Mouse (Mus musculus): Measurements from ENCODE around the gene Irx1.

Gene Irx1

DNA sequence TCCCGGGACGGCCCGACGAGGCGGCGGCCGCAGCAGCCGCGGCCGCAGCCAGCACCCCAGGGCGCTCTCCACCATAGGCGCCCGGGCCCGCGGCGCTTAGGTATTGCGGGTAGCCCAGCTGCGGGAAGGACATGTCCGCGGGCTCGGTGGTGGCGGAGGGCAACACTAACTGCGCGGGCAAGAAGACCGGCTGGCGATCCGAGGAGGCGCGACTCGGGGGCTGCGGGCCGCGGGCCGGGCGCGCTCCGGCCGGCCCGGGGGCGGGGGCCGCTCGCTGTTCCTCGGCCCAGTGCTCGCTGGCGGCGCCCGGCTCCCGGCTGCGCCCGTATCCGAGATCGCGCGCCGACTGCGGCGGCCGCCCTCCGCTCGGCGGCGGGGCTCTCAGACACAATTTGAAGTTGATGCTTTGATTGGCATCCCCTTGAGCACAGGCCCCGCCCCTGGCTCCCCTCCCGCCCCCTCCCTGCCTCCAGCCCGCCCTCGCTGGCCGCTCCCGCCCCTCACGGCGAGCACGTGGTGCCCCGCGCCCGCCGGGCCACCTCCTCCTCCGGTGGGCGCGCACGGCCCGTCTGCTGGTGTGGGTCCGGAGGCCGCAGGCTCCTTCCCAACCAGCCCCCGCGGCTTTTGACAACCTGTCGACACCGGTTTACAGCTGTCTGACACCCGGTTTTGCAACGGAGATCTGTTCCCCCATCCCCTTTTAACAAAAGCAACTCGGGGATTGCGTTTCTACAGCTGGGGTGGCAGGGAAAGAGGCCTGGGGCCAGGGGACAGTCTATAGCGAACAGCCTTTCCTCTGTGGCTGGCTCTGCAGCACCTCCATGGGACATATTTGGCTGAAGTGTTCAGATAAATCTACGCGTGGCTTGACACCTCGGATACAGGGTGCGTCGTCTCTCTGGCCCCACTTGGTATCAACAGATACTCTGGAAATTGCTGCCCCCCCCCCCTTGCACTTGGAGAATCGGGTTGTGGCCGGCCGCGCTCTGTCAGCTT, at the start of gene Irx1:
Gene Irx1 (minus strand): TSS at position 368 of the 996 bp plus-strand sequence.
- DNase-seq = no peak

DNA sequence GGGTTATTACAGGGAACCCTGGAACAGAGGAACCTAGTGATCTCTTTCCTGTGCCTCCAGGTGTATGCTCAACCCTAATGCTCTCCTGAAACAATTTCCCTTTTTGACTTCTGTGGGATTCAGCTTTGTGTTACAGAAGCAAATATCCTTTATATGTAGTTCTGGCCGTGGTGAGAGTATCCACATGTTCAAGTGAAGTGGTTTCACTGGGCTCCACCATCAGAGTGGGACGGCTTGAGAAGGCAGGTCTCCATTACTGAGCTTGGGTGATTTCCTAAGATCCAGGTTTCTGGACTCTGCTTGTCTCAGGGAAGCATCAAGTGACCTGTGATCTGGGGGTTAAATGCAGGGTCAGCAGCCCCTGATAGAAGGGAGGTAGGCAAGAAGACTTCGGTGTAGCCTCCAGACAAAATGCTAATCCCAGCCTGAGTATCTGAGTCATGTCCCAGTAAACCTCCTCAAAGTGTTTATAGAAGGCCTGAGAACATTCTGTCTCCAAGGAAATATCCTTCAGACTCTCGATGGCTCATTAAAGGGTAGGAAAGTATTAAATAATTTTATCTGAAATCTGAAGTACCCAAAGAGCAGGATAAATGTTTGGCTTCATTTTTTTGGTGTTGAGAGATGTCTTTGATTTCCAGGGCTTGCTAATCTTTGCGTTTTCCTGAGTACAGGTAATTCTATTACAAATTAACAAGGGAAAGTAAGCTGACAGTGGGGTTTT, 16.6 kb upstream of the Irx1 start:
- DNase-seq = no peak

DNA sequence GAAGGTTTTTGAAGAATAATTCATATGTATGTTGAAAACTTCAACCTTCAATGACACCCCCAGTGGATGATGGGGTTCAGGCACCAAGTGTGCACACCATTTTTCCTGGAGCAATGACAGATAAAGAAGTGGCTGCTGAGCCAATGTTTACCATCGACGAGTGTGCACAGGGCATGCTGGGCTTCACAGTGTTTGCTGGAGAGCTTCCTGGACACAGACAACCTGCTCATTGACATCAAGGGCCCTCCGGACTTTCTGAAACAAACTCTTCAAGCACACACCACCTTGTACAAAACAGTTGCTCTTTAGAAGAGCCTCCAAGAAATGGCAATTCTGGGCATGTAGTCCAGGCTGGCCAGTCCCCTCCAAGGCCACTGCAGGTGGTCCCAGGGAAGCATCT, 12.2 kb upstream of the Irx1 start:
- DNase-seq = peak; percentile 40

DNA sequence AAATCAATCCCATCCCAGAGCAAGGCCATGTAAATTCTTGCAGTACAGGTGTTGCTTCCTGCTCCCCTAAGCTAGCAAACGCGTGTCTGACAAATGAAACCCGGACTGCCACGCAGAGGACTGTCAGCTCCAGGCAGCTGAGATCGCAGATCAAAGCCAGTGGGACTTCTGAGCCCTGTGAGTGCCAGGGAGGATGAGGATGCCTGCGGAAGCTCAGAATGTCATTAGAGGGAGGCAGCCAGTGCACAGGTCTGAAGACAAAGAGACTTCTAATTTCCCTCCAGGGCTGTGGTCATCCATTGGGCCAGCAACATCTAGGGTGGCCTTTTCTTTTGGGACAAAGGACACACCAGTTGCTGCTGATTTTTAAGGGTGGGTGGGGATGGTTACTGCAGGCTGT, 4.8 kb upstream of the Irx1 start:
- DNase-seq = peak; percentile 60

DNA sequence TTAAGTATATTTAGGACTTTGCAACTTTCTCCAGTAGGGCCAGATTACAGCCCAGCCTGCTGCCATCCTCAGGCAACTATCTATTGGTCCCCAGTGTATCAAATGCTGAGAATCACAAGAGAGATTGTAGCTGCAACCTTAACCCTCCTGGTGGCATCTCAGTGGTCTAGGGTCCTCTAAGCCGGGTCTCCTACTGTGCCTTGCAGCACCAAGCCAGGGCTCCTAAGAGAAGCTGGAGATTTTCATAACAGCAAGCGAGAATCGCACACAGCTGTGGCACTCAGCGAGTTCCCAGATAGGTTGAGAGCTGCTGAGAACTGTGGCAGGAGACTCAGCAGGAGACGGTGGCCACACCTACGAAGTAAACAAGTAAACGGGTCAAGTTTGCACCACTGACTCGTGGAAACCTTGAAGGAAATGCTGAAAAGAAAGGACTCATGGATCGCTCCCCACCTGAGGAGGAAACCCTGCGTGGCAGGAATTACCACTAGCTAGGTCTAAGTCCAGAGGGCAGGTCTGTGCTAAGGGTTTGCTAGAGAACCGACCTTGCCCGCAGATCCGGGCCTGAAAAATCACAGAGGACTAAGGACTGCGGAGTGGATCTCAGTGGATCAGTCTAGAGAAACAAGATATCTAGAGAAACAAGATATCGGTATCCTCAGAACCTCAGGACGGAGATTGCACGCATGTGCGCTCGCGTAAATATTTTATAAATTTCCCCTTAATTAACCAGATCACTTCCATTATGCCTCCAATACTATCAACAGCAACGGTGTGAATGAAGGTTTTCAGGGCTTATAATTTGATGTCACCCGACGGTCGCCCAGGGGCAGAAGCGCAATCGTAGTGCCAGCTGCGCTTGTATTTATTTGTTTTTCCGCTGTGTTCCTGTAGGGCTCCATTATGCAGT, 4.1 kb upstream of the Irx1 start:
- peak; percentile 76 for DNase-seq

DNA sequence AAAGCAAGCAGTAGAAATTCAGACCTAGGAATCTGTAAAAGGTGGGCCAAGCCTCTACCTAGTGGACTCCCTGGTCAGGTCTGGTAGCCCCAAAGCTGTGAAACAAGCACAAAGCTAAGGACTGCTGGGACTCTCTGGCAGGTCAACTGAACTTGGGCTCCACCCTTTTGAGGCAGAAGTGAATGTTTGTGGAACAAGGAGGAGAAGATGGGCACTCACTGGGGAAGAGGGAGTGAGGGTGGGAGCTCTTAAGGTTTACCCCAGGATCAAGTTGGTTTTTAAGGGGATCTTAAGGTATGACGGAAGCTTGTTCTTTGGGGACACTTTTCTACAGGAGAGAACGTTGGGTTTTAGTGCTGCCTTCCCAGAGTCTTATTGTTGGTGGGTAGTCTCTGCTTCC, 3.1 kb upstream of the Irx1 start:
- peak; percentile 84 for DNase-seq

DNA sequence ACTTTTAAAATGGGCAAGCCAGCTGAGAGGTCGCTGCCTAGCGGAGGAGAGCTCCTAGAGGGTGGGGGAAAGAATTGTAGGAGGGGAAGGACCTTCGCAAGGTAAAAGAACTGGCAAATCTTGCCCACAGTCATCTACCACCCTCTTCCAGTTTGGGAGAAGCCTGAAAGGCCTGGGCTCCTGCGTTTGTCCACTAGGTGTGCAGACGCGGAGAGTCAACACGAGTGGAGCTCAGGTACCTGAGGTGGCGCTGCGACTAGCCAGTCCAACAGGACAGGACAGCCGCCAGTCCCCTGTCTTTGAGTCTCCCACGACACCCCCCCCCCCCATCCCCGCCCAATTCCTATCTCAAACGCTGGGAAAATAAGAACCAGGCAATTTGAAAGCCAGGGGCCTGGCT, 843 bp upstream of the Irx1 start:
- peak; percentile 79 for DNase-seq

DNA sequence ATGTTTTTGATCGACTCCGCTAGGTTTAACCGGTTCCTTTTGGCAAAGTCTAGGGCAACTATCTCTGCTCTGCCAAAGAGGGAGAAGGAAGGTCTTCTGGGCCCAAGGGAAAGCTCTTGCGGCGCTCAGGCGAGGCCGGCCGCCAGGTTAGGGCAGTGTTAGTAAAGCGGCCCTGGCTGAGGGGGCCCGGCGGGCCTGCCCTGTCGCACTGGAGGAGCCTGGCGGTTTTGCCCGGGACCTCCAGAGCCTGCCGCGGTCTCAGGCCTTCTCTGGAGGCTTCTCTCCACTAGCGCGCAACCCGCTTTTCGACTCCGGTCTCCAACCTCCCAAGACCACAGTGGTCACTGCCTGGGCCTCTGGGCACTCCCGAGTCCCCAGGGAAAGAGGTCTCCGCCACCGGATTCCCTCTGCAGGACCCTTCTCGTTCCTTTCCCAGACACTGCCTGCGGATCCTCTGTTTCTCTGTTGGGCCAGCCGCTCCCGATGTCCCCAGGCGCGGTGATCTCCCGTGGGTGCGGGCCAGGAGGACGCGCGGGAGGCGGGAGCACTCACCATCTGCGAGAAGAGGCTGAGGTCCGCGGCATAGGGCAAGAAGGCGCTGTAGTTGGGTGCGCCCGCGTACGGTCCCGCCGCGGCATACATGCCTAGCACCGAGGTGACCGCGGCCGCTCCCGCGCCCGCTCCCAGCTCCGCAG, 715 bp downstream of the Irx1 start:
- no peak for DNase-seq

DNA sequence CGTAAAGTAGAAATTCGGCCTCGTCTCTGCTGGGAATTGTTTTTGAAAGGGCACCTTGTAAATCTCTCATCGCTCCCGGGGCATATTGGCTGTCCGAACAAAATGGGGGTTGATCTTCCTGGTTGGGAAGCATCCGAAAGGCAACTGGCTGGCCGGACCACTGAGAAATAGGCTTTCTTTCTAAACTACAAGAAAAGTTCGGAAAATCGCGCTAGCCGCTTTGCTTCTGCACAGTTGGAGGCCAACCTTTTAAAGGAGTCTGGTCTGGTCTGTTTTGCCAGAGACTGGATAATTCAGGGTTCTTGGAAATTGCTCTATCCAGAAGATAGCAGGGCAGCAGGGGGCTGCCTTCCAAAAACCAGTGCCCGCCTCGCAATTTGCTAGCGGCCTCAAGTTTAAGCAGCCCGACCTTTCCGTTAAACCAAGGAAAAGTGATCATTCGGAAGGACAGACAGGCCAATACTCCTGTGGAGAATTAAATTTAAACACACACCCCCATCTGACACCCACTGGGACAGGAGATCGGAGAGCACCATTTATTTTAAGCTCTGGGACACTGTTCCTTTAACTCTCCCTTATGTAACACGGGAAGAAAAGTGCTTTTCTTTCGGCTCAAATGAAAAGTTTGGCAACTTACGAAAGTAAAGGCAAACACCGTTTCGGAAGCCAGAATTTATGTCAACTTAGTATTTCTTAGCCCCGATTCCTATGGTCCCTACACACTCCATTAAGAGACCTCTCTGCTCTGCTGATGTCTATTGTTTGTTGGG, 1.4 kb downstream of the Irx1 start:
- peak; percentile 79 for DNase-seq

DNA sequence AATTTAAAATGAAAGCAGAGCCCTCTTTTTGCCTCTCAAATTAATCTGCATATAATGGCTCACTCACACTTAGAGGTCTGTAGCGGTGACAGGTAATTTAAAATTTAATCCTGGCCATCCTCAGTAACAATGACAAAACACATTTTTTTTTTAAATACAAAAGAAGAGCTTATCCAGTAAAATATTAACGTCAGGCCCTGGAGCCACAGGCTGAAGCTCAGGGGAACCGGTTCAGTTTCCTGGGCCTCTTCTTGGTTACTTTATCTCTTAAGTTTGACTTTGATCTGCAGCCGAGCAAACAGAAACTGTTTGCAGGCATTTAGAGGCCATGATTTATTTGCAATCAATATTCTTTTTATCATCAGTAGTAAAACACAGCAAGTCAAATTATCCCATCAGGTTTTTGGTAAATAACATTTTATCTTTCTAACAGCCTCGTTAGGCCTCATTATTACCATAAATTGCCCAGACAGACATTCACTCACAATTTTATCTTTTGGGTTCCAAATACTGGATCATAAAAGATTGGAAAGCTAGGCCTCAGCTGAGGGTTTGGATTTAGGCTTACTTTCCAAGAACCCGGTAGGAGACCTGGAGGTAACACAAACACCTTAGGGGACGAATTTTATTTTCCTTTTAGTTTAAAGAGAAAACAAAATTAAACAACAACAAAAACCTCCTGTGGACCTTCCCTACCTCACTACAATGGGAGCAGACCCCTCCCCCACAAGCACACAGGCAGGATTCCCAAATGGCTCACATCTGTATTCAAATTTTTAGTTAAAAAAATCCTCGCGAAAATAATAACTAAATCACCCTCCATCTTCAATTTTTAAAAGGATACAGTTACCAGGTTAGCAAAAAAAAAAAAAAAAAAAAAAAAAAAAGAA, 2.4 kb downstream of the Irx1 start:
- no peak for DNase-seq

DNA sequence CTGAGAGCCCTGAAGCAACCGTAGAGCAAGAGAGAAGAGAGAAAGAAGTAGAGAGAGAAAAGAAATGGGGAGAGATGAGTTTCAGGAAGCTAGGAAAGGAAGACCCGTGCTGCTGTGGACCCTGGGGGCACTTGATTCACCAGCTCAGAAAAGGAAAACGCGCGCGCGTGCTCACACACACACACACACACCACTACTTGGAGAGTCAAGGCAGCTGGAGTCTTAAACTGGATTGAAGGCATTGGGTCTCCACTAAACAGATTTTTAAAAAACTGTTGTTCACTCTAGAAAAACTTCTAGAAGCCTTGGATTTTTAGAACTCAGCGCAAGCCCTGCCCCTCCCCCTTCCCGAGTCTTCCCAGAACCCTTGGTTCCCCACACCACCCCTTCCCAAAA, 3.2 kb downstream of the Irx1 start:
- DNase-seq = no peak

DNA sequence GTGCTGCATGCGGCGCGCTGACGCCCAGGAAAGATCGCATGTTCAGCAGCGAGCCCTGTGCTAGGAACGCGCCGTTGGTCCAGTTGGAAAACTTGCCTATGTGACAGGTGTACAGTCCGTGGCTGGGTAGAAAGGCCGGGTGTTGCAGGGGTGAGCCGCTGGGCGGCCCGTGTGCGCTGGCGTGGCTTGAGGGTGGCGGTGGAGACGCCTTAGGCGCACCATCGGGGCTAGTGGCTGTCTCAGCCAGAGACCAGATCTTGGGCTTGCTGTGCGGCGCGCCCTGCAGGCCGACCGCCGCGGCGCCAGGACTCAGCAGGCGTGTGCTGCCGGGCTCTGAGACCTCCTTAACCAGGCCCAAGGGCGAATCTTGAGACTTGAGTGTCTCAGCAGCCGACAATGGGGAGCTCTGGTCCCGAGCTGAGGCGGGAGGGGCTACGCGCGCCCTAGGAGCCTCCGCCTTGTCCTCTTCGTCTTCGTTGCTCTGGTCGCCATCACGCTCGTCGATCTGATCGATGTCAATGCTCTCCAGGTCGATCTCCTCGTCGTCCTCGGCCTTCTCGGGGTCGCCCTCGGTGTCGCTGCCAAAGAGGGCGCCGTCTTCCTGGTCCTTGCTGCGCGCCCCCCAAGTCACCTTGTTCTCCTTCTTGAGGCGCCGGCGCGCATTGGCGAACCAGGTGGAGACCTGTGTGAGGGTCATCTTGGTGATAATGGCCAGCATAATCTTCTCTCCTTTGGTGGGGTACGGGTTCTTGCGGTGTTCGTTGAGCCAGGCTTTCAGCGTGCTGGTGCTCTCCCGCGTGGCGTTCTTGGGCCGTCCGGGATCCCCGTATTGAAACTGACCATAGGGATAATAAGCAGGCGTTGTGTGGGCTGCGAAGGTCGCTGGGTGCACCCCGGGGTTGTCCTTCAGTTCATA, 3.9 kb downstream of the Irx1 start:
- peak; percentile 85 for DNase-seq

DNA sequence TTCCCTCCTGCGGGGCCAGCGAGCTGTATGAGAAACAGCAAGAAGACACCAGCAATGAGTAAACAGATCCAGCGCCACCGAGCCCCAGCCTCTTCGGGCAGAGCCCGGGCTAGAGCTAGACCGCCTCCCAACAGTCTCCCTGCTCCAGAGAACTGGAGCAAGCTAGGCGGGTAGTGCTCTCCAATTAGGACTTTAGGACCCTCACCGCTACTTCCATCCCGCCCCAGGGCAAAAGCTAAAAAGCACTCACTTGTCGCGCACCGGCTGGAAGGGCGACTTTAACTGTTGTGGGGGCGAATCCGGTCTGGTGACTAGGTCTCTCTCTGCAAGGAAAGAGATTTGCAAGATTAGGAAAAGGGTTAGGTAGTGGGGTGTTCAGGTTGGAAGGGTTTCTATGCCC, 4.9 kb downstream of the Irx1 start:
- DNase-seq = peak; percentile 60

DNA sequence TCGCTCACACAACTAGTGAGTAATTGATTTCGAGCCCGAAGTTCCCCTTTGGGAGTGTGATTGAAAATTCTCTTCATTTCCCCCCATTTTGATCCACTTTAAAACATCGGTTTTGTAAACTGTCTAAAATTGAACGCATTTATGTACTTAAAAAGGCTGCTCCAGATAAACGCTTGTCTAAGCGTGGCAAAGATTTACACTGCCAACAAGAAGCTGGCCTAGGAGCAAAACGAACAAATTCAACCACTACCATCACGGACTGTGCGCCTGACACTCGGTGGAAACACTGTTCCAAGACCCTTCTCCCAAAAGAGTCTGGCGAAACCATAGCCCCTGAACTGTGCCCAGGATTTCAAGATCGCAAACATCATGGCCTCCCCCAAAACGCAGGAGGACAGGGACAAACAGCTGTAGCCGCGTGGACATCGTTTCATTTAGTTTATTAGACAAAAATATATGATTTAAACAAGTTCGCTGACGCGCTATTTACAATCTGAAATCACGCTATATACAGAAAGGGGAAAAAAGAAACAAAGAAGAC, 5.6 kb downstream of the Irx1 start:
- DNase-seq = peak; percentile 62

DNA sequence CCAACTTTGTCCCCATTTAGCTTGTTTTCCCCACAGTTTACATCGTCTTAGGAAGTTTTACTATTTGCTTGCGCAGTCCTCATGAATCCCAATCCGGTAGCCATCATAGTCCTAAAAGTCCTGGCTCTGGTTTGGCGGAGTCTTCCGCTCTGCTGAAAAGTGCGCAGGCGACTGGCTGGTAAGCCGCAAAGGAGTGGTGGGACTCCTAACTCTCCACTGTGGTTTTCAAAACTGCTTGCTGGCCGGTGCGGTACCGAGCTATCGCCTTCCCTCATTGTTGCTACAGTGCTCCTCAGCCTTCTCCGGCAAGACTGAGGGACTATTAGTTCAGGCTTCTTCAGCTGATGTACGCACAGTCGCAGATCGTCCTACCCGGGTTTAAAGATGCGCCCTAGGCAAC, 6.4 kb downstream of the Irx1 start:
- peak; percentile 64 for DNase-seq

DNA sequence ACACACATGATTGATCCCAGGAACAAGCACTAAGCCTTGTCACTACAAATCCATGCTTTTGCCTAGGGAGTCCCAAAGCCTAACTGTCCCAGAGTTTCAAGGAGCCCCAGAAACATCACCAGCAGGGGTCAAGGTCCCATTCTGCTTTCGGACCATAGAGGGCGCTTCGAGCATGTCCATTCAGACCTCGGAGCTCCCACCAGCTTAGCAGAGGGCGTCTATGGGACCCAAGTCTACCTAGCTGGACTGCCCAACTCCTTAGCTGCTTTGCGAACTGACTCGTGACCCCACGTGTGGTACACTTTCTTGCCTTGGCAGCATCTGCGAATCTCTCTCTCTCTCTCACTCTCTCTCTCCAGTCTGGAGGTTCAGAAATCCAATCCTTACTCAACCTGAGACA, 7.0 kb downstream of the Irx1 start:
- peak; percentile 90 for DNase-seq

DNA sequence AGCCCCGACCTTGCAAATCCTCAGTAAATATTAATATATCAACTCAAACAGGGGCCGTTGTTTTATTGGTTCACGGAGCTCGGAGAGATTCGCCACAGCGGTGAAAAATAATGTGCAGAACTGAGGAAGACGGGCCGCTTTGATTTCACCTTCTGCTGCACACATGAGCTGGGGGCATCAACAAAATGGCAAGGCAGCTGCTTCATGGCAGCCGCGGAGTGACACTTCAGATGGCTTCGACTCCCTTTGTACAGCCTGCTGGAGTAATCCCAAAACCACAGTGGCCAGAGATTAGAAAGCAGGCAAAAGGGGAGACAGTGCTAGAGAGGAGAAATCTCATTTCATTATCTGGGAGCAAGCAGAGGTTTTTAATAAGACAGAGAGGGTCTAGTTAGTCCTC, 11.6 kb downstream of the Irx1 start:
- no peak for DNase-seq

DNA sequence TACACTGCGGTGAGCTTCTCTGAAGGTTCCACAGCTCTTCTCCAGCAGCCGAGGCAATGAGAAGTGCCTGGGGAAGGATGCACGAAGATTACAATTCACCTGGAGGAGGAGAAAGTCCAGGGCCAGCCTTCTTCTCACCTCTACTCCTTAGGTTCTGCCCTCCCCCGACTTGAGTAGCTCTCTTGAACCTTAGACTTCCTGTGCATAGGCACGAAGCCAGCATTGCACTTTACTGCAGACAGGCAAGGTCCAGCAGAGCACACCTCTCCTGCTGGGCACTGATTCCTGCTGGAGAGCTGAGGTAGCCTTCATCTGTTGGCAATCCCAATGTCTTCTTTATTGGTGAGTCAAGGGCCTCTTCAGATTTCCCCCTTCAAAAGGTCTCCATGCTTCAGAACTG, 13.7 kb downstream of the Irx1 start:
- DNase-seq = peak; percentile 80

DNA sequence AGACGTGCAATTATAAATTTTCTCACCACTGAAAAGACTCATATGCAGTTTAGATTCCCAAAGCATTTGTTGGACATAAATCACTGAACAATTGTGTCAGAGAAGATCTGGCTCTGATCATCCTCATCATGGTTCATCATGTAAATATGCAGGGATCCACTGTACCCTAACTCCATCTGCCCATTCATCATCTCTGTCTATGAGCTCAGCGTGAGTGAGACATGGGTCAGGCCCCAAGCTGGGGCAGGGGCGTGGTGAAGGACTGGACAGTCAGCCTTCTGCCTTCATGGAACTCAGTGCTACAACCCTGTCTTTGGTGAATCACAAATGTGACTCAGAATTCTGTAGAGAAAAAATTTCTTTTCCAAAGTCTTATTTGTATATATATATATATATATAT, 53.2 kb downstream of the Irx1 start:
- DNase-seq = peak; percentile 23
